Mouse (Mus musculus): ENCODE results near the gene Zdhhc18. TPM values are rescaled to one million over a fixed set of nuclear protein-coding genes. Genes with fewer than 3 reads are reported as not detected.
"Not testable (repeated sequence)": the region's sequence is repeated elsewhere in the genome, so short reads cannot be mapped to it uniquely, and the experiment has no call there.

Zdhhc18 gene
- total RNA-seq, 2 experiments from 2014 or later, result 31.8 to 34.1 TPM

DNA sequence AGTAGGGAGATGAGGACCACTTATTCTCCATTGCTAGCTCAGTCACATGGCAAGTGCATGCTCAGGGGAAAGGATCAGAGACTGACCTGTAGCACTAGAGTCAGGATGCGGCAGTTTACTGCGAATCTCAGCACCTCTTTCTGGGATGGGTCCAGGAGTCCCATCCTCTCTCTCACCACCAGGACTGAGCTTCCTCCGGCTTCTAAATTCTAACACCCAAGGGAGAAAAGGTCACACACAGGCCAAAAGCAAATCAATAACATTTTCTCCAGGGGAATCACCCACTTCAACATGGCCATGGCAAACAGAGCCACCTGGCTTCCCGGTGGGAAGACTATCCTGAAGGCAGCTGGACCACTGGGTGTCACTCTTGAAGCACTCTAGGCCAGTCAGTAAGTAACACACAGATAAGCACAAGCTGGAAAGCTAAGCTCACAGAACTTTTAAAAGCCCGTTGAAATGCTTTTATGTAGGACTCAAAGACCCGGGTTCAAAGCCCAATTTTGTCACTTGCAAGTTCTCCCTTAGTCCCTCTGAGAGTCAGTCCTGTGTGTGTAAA lies 19.8 kb upstream of the Zdhhc18 start:
- no peak for DNase-seq (ENCODE audit: extremely low spot score in 1 of 2, low spot score in 2 of 2)
- intact Hi-C loops (cut with DNase I), result loop anchor here (5.0 kb wide), 1 partner anchor 143 kb away; no protein-coding TSS in a partner anchor

DNA sequence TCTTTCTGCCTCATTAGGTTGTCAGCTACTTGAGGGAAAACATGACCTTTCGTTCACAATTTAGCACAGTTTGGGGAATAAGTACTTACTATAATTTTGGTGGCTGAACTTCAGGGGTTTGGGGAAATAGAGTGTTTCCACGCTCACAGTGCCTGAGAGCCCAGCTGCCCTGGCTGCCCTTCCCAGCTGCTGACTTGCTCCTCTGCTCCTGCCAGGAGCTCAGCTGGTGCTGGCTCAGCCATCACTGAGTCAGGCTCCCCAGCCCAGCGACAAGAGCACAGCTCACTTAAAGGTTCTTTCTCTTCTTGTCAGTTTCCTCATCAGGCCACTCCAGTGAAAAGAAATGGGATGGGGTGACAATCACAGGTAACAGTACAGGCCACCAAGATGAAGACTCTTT lies 18.6 kb upstream of the Zdhhc18 start:
- intact Hi-C loops (cut with DNase I), result no loop called here
- DNase-seq (ENCODE audit: extremely low spot score in 1 of 2, low spot score in 2 of 2), result peak in 1 of 2 experiments; percentile 22

DNA sequence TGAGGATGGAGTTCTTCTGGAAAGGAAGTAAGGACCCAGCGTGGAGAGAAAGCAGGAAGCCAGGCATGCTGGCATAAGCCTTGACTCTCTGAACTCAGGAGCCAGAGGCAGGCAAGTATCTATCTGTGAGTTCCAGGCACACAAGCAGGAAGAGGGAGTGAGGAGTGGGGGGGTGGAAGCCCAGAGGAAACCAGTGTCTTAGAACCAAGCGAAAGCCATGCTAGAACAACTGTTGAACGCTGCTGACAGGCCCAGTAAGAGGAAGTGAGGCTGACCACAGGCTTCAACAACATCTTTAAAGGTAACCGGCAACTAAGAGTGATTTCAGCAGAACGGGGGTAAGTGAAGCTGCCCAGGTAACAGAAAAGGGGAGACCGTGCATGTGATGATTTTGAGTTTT lies 16.2 kb upstream of the Zdhhc18 start:
- no peak for DNase-seq (ENCODE audit: extremely low spot score in 1 of 2, low spot score in 2 of 2)
- intact Hi-C loops (cut with DNase I), result no loop called here

- DNase-seq (ENCODE audit: extremely low spot score in 1 of 2, low spot score in 2 of 2), result no peak
- intact Hi-C loops (cut with DNase I), result no loop called here
Measured at GRCm38 (mm10) chr4:133665118-133665517, 15.2 kb upstream of the Zdhhc18 start.

DNA sequence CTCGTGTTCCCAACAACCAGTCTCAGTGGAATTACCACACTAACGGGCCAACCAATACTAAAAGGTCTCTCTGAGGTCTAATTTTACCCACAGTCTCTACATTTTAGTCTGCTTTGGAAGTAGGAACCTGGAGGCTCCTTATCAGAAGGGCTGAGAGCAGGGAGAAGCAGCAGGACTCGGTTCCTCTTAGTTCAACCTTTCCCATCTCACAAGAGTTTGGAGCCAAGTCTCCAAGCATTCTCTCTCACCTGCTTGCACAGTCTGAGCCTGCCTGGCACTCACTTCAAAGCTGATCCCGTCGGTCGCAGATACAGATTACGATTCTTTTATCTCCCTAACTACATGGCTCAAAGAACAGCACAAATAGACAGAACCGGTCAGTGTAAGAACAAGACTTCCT lies 13.0 kb upstream of the Zdhhc18 start:
- no peak for DNase-seq (ENCODE audit: extremely low spot score in 1 of 2, low spot score in 2 of 2)
- intact Hi-C loops (cut with DNase I), result no loop called here

DNA sequence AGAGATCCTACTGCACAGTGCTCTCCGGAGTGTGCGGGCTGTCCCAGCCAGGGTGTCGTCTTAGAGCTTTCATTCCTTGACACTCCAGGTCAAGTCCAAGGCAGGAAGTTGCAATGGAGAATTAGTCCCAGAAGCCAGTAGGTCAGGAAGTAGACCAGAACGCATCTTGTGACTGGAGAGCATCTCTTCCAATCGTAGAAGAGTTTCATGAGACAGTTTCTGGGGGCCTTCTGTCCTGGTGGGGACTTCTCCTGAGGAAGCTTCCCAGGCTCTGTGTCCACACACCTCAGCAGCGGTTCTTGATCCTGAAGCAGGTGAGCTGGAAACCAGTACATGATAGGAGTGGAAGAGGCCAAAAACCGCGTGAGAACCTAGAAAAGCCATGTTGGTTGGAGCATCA lies 12.5 kb upstream of the Zdhhc18 start:
- intact Hi-C loops (cut with DNase I), result no loop called here
- no peak for DNase-seq (ENCODE audit: extremely low spot score in 1 of 2, low spot score in 2 of 2)

DNA sequence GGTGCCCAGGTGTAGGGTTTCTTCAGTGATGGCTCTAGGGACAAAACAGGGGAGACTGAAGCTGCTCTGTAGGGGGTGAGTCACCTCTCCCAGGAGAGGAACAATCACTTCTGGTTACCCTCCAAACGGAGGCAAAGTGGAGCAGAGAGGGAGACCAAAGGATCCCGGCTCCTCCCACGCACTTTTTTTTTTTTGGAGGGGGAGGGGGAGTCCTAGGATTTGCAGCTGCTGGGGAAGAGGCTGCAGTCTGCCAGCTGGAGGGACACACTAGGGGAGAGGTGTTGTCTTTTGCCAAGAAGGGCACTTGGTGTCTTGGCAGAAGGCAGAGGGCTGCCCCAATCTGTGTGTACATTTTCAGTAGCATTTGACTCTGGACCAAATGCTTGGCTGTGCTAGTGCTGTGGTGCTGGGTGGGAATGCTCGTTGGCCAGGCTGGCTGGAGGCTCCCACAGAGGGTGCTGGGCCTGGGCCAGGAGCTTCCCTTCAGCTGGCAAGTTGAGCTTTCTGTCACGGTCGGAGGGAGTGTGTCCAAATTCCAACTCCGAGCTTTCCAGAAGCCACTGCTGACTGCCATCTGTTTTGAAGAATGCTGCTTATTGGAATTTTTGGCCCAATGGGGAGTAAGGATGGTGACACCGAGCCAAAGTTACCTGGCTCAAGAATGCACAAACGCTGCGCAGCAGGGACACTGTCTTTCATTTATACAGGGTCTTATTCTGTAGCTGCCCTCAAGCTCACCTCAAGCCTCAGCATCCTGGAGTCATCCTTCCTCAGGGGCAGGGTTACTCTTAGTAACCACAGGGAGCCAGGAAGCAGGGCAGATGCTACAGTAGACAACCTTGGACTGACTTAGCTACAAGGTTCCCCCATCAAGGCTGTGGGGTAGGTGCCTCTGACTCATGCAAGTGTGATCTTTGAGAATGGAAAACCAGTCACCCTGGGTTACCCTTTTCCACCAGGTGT lies 10.5 kb upstream of the Zdhhc18 start:
- peak; percentile 89 to 91 for DNase-seq (ENCODE audit: extremely low spot score in 1 of 2, low spot score in 2 of 2)
- intact Hi-C loops (cut with DNase I), result no loop called here

DNA sequence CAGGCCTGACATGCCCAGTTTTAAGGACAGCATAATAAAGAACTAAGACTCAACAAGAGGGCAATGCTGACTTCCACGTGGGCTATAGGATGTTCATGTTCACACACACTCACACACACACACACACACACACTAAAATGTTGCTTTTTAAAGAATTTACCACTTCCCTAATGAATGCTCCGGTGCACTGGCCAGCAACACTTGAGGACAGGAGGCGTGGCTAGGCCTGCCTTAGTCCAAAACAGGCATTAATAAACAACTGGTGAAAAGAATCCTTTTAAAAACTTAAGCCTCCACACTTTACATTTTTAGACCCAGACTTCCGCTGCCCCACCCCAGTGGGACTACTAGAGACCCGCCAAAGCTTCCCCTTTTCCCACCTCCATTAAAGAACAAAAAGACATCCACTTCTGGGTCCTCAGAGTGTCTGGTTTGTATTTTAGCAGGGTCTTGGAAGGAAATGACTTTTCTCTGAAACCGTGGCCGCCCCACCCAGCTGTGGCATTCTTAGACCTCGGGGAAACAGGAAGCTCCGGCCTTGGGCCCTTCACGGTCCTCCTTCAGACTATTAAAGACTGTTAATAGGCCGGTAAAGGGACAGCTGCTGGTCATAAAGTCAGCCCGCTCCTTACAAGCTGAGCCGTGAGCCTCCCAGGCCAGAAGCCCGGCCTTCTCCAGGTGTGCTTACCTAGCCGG lies 9.7 kb upstream of the Zdhhc18 start:
- DNase-seq (ENCODE audit: extremely low spot score in 1 of 2, low spot score in 2 of 2), result peak in 1 of 2 experiments; percentile 83
- intact Hi-C loops (cut with DNase I), result no loop called here

GRCm38 (mm10) chr4:133658729-133659128 lies 8.8 kb upstream of the Zdhhc18 start:
- no peak for DNase-seq (ENCODE audit: extremely low spot score in 1 of 2, low spot score in 2 of 2)
- intact Hi-C loops (cut with DNase I), result no loop called here

- intact Hi-C loops (cut with DNase I), result no loop called here
Measured at GRCm38 (mm10) chr4:133657829-133658458, 8.0 kb upstream of the Zdhhc18 start.

DNA sequence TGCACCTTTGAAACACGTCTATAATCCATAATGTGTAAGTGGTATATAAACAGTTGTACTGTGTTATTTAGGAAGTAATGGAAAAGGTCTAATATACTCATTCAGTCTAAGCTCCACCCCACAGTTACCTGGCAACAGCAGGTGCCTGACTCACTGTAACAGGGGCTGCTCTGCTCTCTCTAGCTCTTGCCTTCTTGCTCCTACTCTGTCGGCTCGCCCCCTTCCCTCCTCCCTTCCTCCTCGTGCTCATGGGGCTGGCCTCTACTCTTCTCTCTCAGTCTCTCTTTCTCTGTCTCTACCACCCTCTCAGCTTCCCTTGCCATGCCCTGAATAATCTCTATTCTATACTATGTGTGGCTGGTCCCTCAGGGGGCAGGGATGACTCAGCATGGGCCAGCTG lies 7.0 kb upstream of the Zdhhc18 start:
- no peak for DNase-seq (ENCODE audit: extremely low spot score in 1 of 2, low spot score in 2 of 2)
- intact Hi-C loops (cut with DNase I), result no loop called here

More at GRCm38 (mm10) chr4:133657829-133658458, 8.0 kb upstream of the Zdhhc18 start:
- DNase-seq (ENCODE audit: extremely low spot score in 1 of 2, low spot score in 2 of 2), result no peak

DNA sequence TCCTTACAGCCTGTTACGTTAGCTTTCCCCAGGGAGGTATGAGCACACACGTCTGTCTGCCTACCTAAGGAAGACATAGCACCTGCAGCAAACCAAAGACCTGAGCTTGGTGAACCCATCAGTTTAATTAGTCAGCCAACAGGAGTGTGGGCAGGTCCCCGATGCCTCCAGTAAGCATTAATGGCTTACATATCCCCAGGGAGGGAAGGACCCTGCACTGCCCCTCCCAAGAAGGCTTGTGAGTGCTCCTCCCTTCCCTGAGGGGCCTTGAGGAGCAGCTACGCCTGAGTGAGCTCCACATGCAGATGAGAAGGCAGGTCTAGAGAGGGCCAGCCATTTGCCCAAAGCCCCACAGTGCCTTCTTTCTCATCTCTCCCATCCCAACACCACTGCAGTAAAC lies 6.3 kb upstream of the Zdhhc18 start:
- intact Hi-C loops (cut with DNase I), result no loop called here
- DNase-seq (ENCODE audit: extremely low spot score in 1 of 2, low spot score in 2 of 2), result no peak

GRCm38 (mm10) chr4:133654070-133654469 lies 4.1 kb upstream of the Zdhhc18 start:
- intact Hi-C loops (cut with DNase I); DNase-seq (ENCODE audit: extremely low spot score in 1 of 2, low spot score in 2 of 2): not testable (repeated sequence)

GRCm38 (mm10) chr4:133652746-133653145 lies 2.8 kb upstream of the Zdhhc18 start:
- intact Hi-C loops (cut with DNase I), result no loop called here
- DNase-seq (ENCODE audit: extremely low spot score in 1 of 2, low spot score in 2 of 2), result no peak

DNA sequence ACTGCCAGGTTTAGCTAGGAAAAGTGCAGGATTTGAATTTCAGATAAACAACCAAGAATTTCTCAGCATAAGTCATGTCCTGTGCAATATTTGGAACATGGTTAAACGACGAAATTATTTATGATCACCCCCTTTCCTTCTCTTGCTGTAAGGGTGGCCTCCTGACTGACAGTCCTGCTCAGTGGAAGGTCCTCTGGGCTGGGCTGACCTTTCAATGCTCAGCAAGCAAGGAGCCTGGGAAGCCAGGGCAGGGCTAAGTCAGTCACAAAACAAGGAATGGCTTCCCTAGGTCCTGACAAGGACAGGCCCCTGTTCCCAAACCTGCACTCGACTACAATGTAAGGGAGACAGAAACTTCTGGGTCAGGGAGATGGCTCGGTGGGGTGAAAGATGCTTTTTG lies 2.0 kb upstream of the Zdhhc18 start:
- intact Hi-C loops (cut with DNase I), result no loop called here

GRCm38 (mm10) chr4:133651445-133651844 lies 1.5 kb upstream of the Zdhhc18 start:
- intact Hi-C loops (cut with DNase I), result no loop called here
- DNase-seq (ENCODE audit: extremely low spot score in 1 of 2, low spot score in 2 of 2), result no peak

More for the DNA sequence above, 2.0 kb upstream of the Zdhhc18 start:
- no peak for DNase-seq (ENCODE audit: extremely low spot score in 1 of 2, low spot score in 2 of 2)

GRCm38 (mm10) chr4:133649464-133649863 lies 490 bp downstream of the Zdhhc18 start:
- intact Hi-C loops (cut with DNase I), result loop anchor here (5.0 kb wide), 1 partner anchor 57 kb away; no protein-coding TSS in a partner anchor
- not testable (repeated sequence) for DNase-seq (ENCODE audit: extremely low spot score in 1 of 2, low spot score in 2 of 2)

DNA sequence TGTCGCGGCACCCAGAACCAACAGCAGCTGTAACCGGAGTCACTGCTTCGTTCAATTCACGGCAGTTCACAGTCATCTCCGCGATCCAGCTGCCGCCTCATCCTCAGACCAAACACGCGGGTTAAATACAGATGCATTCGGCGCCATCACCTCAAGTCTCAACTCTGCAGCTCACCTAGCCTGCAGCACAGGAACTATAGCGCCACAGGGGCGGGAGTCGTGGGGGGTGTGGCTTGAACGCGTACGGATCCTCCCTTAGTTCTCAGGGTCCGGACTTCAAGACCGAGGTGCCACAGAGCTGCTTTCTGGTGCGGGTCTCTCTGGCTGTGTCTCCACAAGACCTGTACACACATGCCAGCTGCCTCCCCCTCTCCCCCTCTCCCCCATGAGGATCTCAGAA lies 4.3 kb downstream of the Zdhhc18 start:
- DNase-seq (ENCODE audit: extremely low spot score in 1 of 2, low spot score in 2 of 2), result no peak
- intact Hi-C loops (cut with DNase I), result loop anchor here (5.0 kb wide), 1 partner anchor 53 kb away; no protein-coding TSS in a partner anchor

DNA sequence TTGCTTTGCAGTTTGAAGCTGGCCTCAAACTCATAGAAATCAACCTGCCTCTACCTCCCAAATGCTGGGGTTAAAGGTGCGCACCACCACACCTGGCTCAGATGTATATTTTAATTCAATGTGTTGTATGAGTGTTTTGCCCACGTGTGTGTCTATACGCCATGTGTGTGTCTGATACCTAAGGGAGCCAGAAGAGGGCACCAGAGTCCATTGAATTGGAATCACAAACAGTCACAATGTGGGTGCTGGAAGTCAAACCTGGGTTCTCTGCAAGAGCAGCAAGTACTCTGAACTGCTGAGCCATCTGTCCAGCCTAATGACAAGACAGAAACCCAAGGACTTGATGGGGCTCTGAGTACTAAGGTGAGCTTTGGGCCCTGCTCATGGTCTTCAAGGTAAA lies 4.8 kb downstream of the Zdhhc18 start:
- intact Hi-C loops (cut with DNase I), result loop anchor here (5.0 kb wide), 1 partner anchor 53 kb away; no protein-coding TSS in a partner anchor

More for the DNA sequence above, 4.8 kb downstream of the Zdhhc18 start:
- no peak for DNase-seq (ENCODE audit: extremely low spot score in 1 of 2, low spot score in 2 of 2)

All from left cerebral cortex, postnatal 10 days (tissue).